In the genomic region with DNA sequence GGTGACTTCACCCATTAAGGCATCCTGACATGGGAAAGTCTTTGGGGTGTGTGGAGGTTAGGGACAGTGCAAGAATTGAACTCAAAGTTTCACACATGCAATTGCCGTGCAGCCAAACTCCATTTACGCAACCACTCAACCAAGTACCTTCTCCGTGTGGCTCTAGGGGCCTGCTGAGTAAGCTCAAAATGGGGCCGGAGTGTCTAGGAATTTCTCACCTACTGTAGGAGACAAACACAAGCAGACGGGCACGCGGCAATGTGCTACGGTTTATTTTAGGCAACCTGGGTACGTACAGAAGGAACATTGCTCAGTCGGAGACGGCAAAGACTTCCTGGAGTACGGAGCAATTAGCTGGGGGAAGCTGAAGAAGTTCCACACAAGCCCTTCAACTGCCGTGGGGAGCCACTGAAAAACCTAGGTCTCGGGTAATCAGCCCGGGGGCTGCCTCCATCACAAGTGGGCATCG, we compare ENCODE assay signal across 24 mouse cellular contexts. TPM values are rescaled to one million over a fixed set of nuclear protein-coding genes. Genes with fewer than 3 reads are reported as not detected.
DNase-seq lines count a peak whose midpoint lies in the region; ATAC-seq and TF ChIP-seq lines count a peak whose summit lies in the region.
"Had no signal": no experiment of that assay in that cellular context is flagged by ENCODE, and none has a peak within 500 bp of the region (broad histone marks: within the 10 kb centered on the region; RNA-seq: fewer than 3 reads in every experiment).

A gene (plus strand): TSS at position 51 of the 469 bp plus-strand sequence.

- H3K4me2 ChIP-seq in heart, embryonic 14.5 days (ENCODE audit: low read length) = peak within 1 kb of the TSS; percentile 54
- no peak within 1 kb of the TSS for H3K4me2 ChIP-seq in kidney, embryonic 16.5 days (replicated peaks; ENCODE audit: low read depth, low read length)
- H3K4me2 ChIP-seq: forebrain, embryonic 12.5 days; liver, embryonic 13.5 days; neural tube, embryonic 13.5 days had no signal

- intact Hi-C loops in heart, postnatal 14 days (cut with DNase I) = no loop called here

- ATAC-seq in frontal cortex, adult (ENCODE audit: low TSS enrichment) = peak; percentile 64; the same call in 1 of the 2 replicates
- ATAC-seq in heart, embryonic 14.5 days (ENCODE audit: insufficient number of reproducible peaks, insufficient read depth, low FRiP score, low read depth) = no peak
- ATAC-seq in kidney, embryonic 16.5 days (ENCODE audit: low FRiP score, low TSS enrichment) = no peak
- ATAC-seq: Patski had no signal

- H3K9ac ChIP-seq in heart, embryonic 14.5 days (ENCODE audit: low read length) = peak within 1 kb of the TSS; percentile 35; the same call in 1 of the 2 replicates
- no peak within 1 kb of the TSS for H3K9ac ChIP-seq in kidney, embryonic 16.5 days (replicated peaks; ENCODE audit: low read length)
- H3K9ac ChIP-seq: forebrain, embryonic 12.5 days; liver, embryonic 13.5 days; neural tube, embryonic 13.5 days had no signal

- peak within 1 kb of the TSS; percentile 1 to 10; a peak in 1 of 4 replicates for H3K4me3 ChIP-seq in heart, embryonic 14.5 days (ENCODE audit: control insufficient read depth in 1 of 2, insufficient read depth in 1 of 2, low read depth in 1 of 2, low read length in 2 of 2)
- peak within 1 kb of the TSS; percentile 31 for H3K4me3 ChIP-seq in testis, adult 2 months (ENCODE audit: control insufficient read depth, low read depth, low read length)
- H3K4me3 ChIP-seq in kidney, embryonic 16.5 days (ENCODE audit: low read length) = no peak within 1 kb of the TSS
- H3K4me3 ChIP-seq: forebrain, embryonic 12.5 days; hindbrain, embryonic 10.5 days; liver, embryonic 13.5 days; neural tube, embryonic 13.5 days had no signal

- no peaks in the 10 kb centered on the region for H3K9me3 ChIP-seq in heart, embryonic 14.5 days (ENCODE audit: control insufficient read depth, low read length)
- H3K9me3 ChIP-seq in kidney, embryonic 16.5 days (ENCODE audit: low read length) = no peaks in the 10 kb centered on the region
- H3K9me3 ChIP-seq: forebrain, embryonic 12.5 days; hindbrain, embryonic 10.5 days; liver, embryonic 13.5 days; neural tube, embryonic 13.5 days had no signal

- peaks cover 11 to 15% of the 10 kb centered on the region in 2 experiments for H3K4me1 ChIP-seq in heart, embryonic 14.5 days (ENCODE audit: control insufficient read depth in 2 of 2, insufficient read depth in 2 of 2, low read length in 2 of 2)
- H3K4me1 ChIP-seq in testis, adult 2 months (ENCODE audit: control insufficient read depth, insufficient read depth, low read length) = peaks cover 10% of the 10 kb centered on the region; the same call in 1 of the 2 replicates
- no peaks in the 10 kb centered on the region for H3K4me1 ChIP-seq in kidney, embryonic 16.5 days (ENCODE audit: insufficient read depth, low read length)
- H3K4me1 ChIP-seq: forebrain, embryonic 12.5 days; hindbrain, embryonic 10.5 days; liver, embryonic 13.5 days had no signal

- H3K27ac ChIP-seq in heart, embryonic 14.5 days (replicated peaks in 1 of 2; ENCODE audit: control insufficient read depth in 1 of 2, insufficient read depth in 1 of 2, low read depth in 2 of 2, low read length in 2 of 2) = peak within 1 kb of the TSS; percentile 5 to 20; a peak in 3 of 4 replicates
- peak within 1 kb of the TSS; percentile 80 for H3K27ac ChIP-seq in testis, adult 2 months (ENCODE audit: control insufficient read depth, insufficient read depth, low read depth, low read length)
- no peak within 1 kb of the TSS for H3K27ac ChIP-seq in kidney, embryonic 16.5 days (ENCODE audit: low read length)
- H3K27ac ChIP-seq: forebrain, embryonic 12.5 days; hindbrain, embryonic 10.5 days; liver, embryonic 13.5 days; neural tube, embryonic 13.5 days had no signal

- TF ChIP-seq CTCF in testis, adult 2 months (IDR thresholded peaks at IDR 0.05; ENCODE audit: control insufficient read depth, insufficient read depth, insufficient replicate concordance, low read depth, low read length) = no peak

- DNase-seq in frontal cortex, postnatal 10 days (ENCODE audit: low spot score in 2 of 2) = no peak
- no peak for DNase-seq in heart, postnatal 14 days
- DNase-seq in testis, postnatal 10 days (ENCODE audit: low spot score) = no peak
- DNase-seq in right cerebral cortex, postnatal 36 days (ENCODE audit: low spot score in 2 of 2) = peak; percentile 13 to 62
- DNase-seq: kidney, postnatal 10 days; liver, embryonic 13.5 days; lung, postnatal 14 days; retina, postnatal 1 day had no signal

- H3K36me3 ChIP-seq in heart, embryonic 14.5 days (ENCODE audit: control insufficient read depth, insufficient read depth, low read length) = no peaks in the 10 kb centered on the region
- H3K36me3 ChIP-seq in testis, adult 2 months (ENCODE audit: control insufficient read depth, insufficient read depth, low read length) = no peaks in the 10 kb centered on the region
- H3K36me3 ChIP-seq in kidney, embryonic 16.5 days (ENCODE audit: insufficient read depth, low read length) = no peaks in the 10 kb centered on the region
- H3K36me3 ChIP-seq: forebrain, embryonic 12.5 days; hindbrain, embryonic 10.5 days; liver, embryonic 13.5 days; neural tube, embryonic 13.5 days had no signal

- H3K27me3 ChIP-seq in heart, embryonic 14.5 days (ENCODE audit: control insufficient read depth, insufficient read depth, low read length) = no peaks in the 10 kb centered on the region
- H3K27me3 ChIP-seq in testis, adult 2 months (ENCODE audit: control insufficient read depth, insufficient read depth, low read length) = no peaks in the 10 kb centered on the region
- H3K27me3 ChIP-seq in kidney, embryonic 16.5 days (ENCODE audit: insufficient read depth, low read length) = no peaks in the 10 kb centered on the region
- H3K27me3 ChIP-seq: forebrain, embryonic 12.5 days; neural tube, embryonic 13.5 days; Patski had no signal

- 31% methylated on average over 16 of the region's 16 CpGs for WGBS in heart, embryonic 14.5 days
- 77% methylated on average over 16 of the region's 16 CpGs for WGBS in kidney, embryonic 16.5 days

- no peak for TF ChIP-seq POLR2A in testis, adult 2 months (IDR thresholded peaks at IDR 0.05; ENCODE audit: control insufficient read depth, low read depth, low read length)

RNA-seq across cellular contexts. Expression of the gene that starts here (rescaled TPM):
- polyA plus RNA-seq in heart, embryonic 14.5 days (2014; fragmentation: Nextera tagmentation; extraction: Ambion mirVana) = not detected in 2 replicates
- total RNA-seq in heart, postnatal 14 days (2021) = not detected
- polyA plus RNA-seq in testis, adult 2 months (2012; rRNA removed) = not detected in 2 replicates
- polyA plus RNA-seq in kidney, embryonic 16.5 days (2015; fragmentation: Nextera tagmentation; extraction: Ambion mirVana) = not detected in 2 replicates
- total RNA-seq: gastrocnemius, postnatal 10 days; layer of hippocampus, adult 8-10 months; megakaryocyte-erythroid progenitor cell, adult 5-6 weeks; monocyte, adult 5-6 weeks had no signal
- polyA plus RNA-seq: cortical plate, adult 2 months; embryonic facial prominence, embryonic 14.5 days; forebrain, embryonic 12.5 days; hindbrain, embryonic 10.5 days; limb, embryonic 11.5 days; liver, embryonic 13.5 days; neural tube, embryonic 13.5 days; Patski; thymus, postnatal 0 days had no signal

Comparison
In these comparisons a context has a peak if more than half of its experiments do, and no peak if none do; other contexts are left out.
1. DNase-seq: peak in right cerebral cortex, postnatal 36 days (2 of 2); none in frontal cortex, postnatal 10 days (0 of 2), heart, postnatal 14 days (0 of 2) and testis, postnatal 10 days (single experiment).